Mouse (Mus musculus): Measurements from ENCODE around the gene Cmya5. TPM values are rescaled to one million over a fixed set of nuclear protein-coding genes. Genes with fewer than 3 reads are reported as not detected.
"Not testable (repeated sequence)": the region's sequence is repeated elsewhere in the genome, so short reads cannot be mapped to it uniquely, and the experiment has no call there.

The Cmya5 gene
- polyA plus RNA-seq, 1 experiment from 2014 or later, result 0.45 TPM

- Histone ChIP-seq H3K27me3 (no peaks in the 10 kb centered on the region), H3K4me3 (no peak overlapping the region), H3K9me3 (no peaks in the 10 kb centered on the region), H3K36me3 (no peaks in the 10 kb centered on the region), H3K4me2 (no peak overlapping the region), H3K27ac (no peak overlapping the region), H3K9ac (no peak overlapping the region), H3K4me1 (no peaks in the 10 kb centered on the region)
- 89% methylated on average over 4 of the region's 4 CpGs for WGBS
- no peak for ATAC-seq (ENCODE audit: insufficient number of reproducible peaks, insufficient read depth, low FRiP score, low TSS enrichment, low read depth)
Observed at GRCm38 (mm10) chr13:93085711-93086110, 58.8 kb downstream of the Cmya5 start.

GRCm38 (mm10) chr13:93082324-93082723 is 62.2 kb downstream of the Cmya5 start:
- H3K27ac ChIP-seq; H3K36me3 ChIP-seq; H3K4me1 ChIP-seq; H3K9ac ChIP-seq; H3K4me3 ChIP-seq; H3K9me3 ChIP-seq; H3K27me3 ChIP-seq; H3K4me2 ChIP-seq; ATAC-seq (ENCODE audit: insufficient number of reproducible peaks, insufficient read depth, low FRiP score, low TSS enrichment, low read depth): not testable (repeated sequence)
- WGBS, result 80% methylated on average over 1 of the region's 1 CpGs

GRCm38 (mm10) chr13:93080859-93081258 is 63.7 kb downstream of the Cmya5 start:
- no peaks in the 10 kb centered on the region for H3K36me3 ChIP-seq
- ATAC-seq (ENCODE audit: insufficient number of reproducible peaks, insufficient read depth, low FRiP score, low TSS enrichment, low read depth), result no peak
- WGBS, result 76% methylated on average over 2 of the region's 2 CpGs
- H3K4me1 ChIP-seq, result no peaks in the 10 kb centered on the region
- no peak overlapping the region for H3K9ac ChIP-seq
- H3K4me3 ChIP-seq, result no peak overlapping the region
- H3K27ac ChIP-seq, result no peak overlapping the region
- H3K27me3 ChIP-seq, result no peaks in the 10 kb centered on the region
- H3K4me2 ChIP-seq, result no peak overlapping the region
- no peaks in the 10 kb centered on the region for H3K9me3 ChIP-seq

GRCm38 (mm10) chr13:93074147-93074641 is 70.3 kb downstream of the Cmya5 start:
- 30% methylated on average over 17 of the region's 17 CpGs for WGBS
- H3K9ac ChIP-seq, result peak overlapping the region; percentile 32; the same call in 1 of the 2 replicates

DNA sequence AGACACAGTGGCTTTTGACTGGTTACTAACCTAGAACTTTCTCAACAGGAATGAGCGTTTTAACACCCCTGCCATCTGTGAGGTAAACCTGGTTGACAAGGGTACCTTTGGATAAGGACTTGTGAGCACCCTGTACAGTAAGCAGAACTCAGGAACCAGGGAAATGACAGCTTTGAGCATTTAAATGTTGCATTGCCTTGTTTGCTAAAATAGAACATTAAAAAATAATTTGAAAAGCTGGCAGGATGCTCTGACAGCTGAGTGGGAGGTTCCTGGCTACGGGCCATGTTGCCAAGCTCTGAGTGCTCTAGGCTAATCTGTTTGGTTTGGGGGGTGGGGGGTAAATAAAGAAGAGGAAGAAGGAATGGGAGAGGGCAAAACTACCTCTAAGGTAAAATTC is 70.9 kb downstream of the Cmya5 start:
- peak overlapping the region; percentile 53 for H3K4me2 ChIP-seq

More at GRCm38 (mm10) chr13:93074147-93074641, 70.3 kb downstream of the Cmya5 start:
- Histone ChIP-seq H3K4me3 (peak overlapping the region; percentile 20), H3K27ac (peak overlapping the region; percentile 66), H3K9me3 (no peaks in the 10 kb centered on the region), H3K4me2 (peak overlapping the region; percentile 53), H3K36me3 (no peaks in the 10 kb centered on the region), H3K4me1 (peaks cover 24% of the 10 kb centered on the region), H3K27me3 (no peaks in the 10 kb centered on the region)
- no peak for ATAC-seq (ENCODE audit: insufficient number of reproducible peaks, insufficient read depth, low FRiP score, low TSS enrichment, low read depth)

DNA sequence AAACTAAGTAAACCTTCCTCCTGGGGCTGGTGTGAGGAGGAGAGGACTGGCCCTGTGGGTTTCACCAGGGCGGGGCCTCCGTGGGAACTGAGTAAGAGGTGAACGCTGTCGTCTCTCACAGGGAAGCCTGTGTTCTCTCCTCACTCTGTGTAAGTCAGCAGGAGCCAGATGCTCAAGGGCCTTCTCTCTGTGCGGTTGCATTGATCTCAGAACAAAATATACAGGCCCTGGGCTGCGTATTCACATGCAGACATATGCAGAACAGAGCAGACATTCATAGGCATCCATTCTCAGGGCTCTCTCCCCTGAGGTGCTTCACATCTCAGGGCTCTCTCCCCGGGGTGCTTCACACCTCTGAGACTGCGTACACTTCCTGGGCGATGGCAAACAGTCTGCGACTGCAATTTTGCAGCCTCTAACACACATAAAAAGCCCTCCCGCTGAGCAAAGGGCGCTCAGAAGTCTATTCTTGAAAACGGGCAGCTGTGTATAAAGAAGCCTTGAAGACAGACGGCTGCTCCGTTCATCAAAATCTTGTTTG is 71.6 kb downstream of the Cmya5 start:
- Histone ChIP-seq H3K27ac (peak overlapping the region; percentile 19; the same call in 1 of the 2 replicates), H3K4me1 (peaks cover 24% of the 10 kb centered on the region), H3K4me2 (peak overlapping the region; percentile 53), H3K27me3 (no peaks in the 10 kb centered on the region), H3K9ac (0 out of 2 replicates have a peak overlapping the region, but pooled peaks have one; percentile 16), H3K4me3 (no peak overlapping the region), H3K36me3 (no peaks in the 10 kb centered on the region), H3K9me3 (no peaks in the 10 kb centered on the region)
- WGBS, result 13% methylated on average over 15 of the region's 15 CpGs
- no peak for ATAC-seq (ENCODE audit: insufficient number of reproducible peaks, insufficient read depth, low FRiP score, low TSS enrichment, low read depth)

More for the DNA sequence above, 70.9 kb downstream of the Cmya5 start:
- Histone ChIP-seq H3K27me3 (no peaks in the 10 kb centered on the region), H3K36me3 (no peaks in the 10 kb centered on the region), H3K9ac (no peak overlapping the region), H3K9me3 (no peaks in the 10 kb centered on the region), H3K27ac (no peak overlapping the region), H3K4me3 (no peak overlapping the region), H3K4me1 (peaks cover 24% of the 10 kb centered on the region)
- no peak for ATAC-seq (ENCODE audit: insufficient number of reproducible peaks, insufficient read depth, low FRiP score, low TSS enrichment, low read depth)
- 25% methylated on average over 2 of the region's 2 CpGs for WGBS

- Histone ChIP-seq H3K27ac (no peak overlapping the region), H3K4me1 (peaks cover 24% of the 10 kb centered on the region), H3K9ac (no peak overlapping the region), H3K27me3 (no peaks in the 10 kb centered on the region), H3K4me3 (no peak overlapping the region), H3K36me3 (no peaks in the 10 kb centered on the region), H3K9me3 (no peaks in the 10 kb centered on the region), H3K4me2 (no peak overlapping the region)
- no peak for ATAC-seq (ENCODE audit: insufficient number of reproducible peaks, insufficient read depth, low FRiP score, low TSS enrichment, low read depth)
- WGBS, result 23% methylated on average over 8 of the region's 8 CpGs
Observed at GRCm38 (mm10) chr13:93070406-93070805, 74.1 kb downstream of the Cmya5 start.

DNA sequence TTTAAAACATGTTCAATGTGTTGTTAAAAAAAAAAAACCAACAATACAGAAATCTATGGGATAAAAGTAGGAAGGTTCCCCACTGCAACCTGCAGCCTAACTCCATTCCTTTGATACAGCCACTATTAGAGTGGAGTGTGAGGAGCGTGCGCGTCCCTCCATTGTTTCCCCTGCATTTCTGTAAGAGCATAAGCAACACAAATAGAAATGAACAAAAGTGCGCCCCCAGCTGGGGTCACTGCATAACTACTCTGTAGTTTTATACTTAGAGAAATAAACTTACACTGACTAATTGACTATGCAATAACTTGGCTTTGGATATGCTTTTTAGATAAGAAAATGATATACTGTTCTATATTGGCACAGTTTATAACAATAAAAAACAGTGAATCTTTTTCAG is 75.0 kb downstream of the Cmya5 start:
- H3K27ac ChIP-seq, result no peak overlapping the region
- no peak overlapping the region for H3K4me3 ChIP-seq
- peaks cover 19% of the 10 kb centered on the region for H3K4me1 ChIP-seq
- no peak overlapping the region for H3K9ac ChIP-seq
- H3K36me3 ChIP-seq, result no peaks in the 10 kb centered on the region
- WGBS, result 79% methylated on average over 4 of the region's 4 CpGs
- ATAC-seq (ENCODE audit: insufficient number of reproducible peaks, insufficient read depth, low FRiP score, low TSS enrichment, low read depth), result no peak
- no peak overlapping the region for H3K4me2 ChIP-seq
- no peaks in the 10 kb centered on the region for H3K27me3 ChIP-seq
- H3K9me3 ChIP-seq, result no peaks in the 10 kb centered on the region

DNA sequence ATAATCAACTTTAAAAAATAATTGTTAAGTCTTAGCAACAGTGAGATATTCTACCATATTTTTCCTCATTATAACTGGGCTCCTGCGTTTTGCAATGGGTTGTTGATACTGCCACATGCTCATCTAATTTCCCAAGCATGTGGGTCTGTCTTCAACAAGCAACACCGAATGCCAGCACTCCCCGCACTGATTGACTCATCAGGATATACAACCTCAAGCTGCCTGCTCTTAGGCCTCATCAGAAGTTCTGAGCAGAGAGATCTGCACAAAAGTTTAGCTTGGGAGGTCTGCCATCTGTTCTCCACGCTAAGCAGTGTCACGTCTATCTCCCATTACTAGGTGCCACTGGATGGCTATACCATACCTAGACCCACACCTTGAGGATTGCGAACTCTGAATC is 76.2 kb downstream of the Cmya5 start:
- 86% methylated on average over 6 of the region's 6 CpGs for WGBS
- Histone ChIP-seq H3K9me3 (no peaks in the 10 kb centered on the region), H3K4me3 (no peak overlapping the region), H3K36me3 (no peaks in the 10 kb centered on the region), H3K27me3 (no peaks in the 10 kb centered on the region), H3K9ac (no peak overlapping the region), H3K27ac (no peak overlapping the region), H3K4me1 (peaks cover 9% of the 10 kb centered on the region; the same call in 1 of the 2 replicates), H3K4me2 (no peak overlapping the region)
- ATAC-seq (ENCODE audit: insufficient number of reproducible peaks, insufficient read depth, low FRiP score, low TSS enrichment, low read depth), result no peak

DNA sequence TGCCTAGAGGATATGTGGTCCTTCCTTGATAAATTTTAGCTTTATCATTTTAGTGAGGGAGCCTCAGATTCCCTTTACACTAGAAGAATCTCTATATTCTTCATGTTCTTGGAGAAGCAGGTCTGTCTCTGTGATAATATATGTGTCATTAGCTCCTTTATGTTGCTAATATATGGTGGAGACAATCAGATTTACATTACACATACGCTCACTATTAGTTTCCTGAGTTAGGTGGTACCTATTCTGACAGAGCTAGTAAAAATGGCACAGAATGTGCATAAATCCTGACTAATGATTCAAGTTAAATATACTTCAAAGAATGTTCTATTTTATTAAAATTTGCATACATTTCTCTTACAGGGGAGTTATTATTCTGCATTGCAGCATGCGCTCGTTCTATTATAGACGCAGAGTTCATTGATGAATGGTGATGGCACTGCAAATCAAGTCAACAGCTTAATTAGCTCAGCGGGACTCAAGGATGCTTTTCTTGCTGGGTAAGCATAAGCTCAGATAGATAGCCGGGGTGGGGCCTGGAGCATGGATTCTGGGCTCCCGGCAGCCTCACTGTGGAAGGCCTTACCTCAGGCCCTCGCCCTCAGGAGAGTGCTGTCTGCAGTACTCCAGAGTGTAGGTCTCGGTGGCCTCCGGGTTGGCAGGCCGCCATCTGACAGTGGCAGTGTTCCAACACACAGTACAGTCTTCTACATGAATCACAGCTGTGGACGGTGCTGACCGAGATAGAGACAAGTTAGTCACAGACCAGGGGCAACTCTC is 81.5 kb downstream of the Cmya5 start:
- no peak for ATAC-seq (ENCODE audit: insufficient number of reproducible peaks, insufficient read depth, low FRiP score, low TSS enrichment, low read depth)
- Histone ChIP-seq H3K27ac (no peak overlapping the region), H3K36me3 (no peaks in the 10 kb centered on the region), H3K4me2 (no peak overlapping the region), H3K4me3 (no peak overlapping the region), H3K9me3 (no peaks in the 10 kb centered on the region), H3K27me3 (no peaks in the 10 kb centered on the region), H3K9ac (no peak overlapping the region), H3K4me1 (0 out of 2 replicates have a peak, but pooled peaks cover 3% of the 10 kb centered on the region)
- WGBS, result 75% methylated on average over 13 of the region's 13 CpGs

- Histone ChIP-seq H3K4me1 (0 out of 2 replicates have a peak, but pooled peaks cover 3% of the 10 kb centered on the region), H3K27ac (no peak overlapping the region), H3K4me2 (no peak overlapping the region), H3K4me3 (no peak overlapping the region), H3K36me3 (no peaks in the 10 kb centered on the region), H3K9me3 (no peaks in the 10 kb centered on the region), H3K9ac (no peak overlapping the region), H3K27me3 (no peaks in the 10 kb centered on the region)
- ATAC-seq (ENCODE audit: insufficient number of reproducible peaks, insufficient read depth, low FRiP score, low TSS enrichment, low read depth), result no peak
- 83% methylated on average over 4 of the region's 4 CpGs for WGBS
Observed at GRCm38 (mm10) chr13:93061311-93061710, 83.2 kb downstream of the Cmya5 start.

GRCm38 (mm10) chr13:93060437-93060836 is 84.1 kb downstream of the Cmya5 start:
- no peak overlapping the region for H3K4me3 ChIP-seq
- no peak for ATAC-seq (ENCODE audit: insufficient number of reproducible peaks, insufficient read depth, low FRiP score, low TSS enrichment, low read depth)

More at GRCm38 (mm10) chr13:93060437-93060836, 84.1 kb downstream of the Cmya5 start:
- no peaks in the 10 kb centered on the region for H3K9me3 ChIP-seq
- no peaks in the 10 kb centered on the region for H3K27me3 ChIP-seq
- H3K4me1 ChIP-seq, result 0 out of 2 replicates have a peak, but pooled peaks cover 3% of the 10 kb centered on the region
- H3K27ac ChIP-seq, result no peak overlapping the region
- WGBS, result 92% methylated on average over 3 of the region's 3 CpGs
- H3K4me2 ChIP-seq, result no peak overlapping the region
- H3K36me3 ChIP-seq, result no peaks in the 10 kb centered on the region
- H3K9ac ChIP-seq, result no peak overlapping the region

All from embryonic facial prominence, embryonic 13.5 days (tissue).